In the genomic region with DNA sequence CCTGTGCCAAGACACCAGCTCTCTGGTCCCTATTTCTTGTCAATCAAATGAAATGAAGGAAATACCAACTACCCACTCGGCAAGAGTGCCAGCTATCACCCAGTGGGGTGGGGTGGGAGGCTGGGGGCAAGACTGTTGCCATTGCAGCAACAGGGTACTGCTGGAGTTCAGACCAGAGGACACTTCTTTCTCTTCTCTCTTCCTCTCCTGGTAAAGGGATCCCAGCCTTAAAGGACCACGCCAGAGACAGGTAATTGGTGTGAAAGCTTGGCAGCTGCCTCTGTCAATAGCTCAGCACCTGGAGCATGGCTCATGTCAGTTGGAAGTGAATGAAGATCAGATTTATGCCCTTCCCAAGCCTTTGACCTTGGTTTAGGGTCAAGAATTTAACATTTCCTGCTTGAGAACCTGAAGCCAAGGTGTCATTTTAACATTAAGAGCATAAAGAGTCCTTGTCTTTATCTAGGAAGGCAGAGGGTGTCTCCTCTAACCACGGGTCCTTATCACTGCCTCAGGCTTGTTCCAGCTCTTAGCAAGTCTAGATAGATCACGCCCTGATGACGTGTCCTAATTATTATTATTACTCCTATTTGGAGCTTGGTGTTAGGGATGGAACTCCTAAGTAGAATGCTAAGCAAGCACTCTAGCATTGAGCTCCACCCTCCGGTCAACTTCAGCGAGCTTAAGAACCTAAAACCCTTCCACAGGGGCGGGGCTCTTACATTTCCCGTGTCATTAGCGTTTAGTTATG, we compare ENCODE assay signal across 1 mouse cellular context.
TF ChIP-seq lines count a peak whose summit lies in the region.

No protein-coding gene starts in this region.

TF ChIP-seq in MEL, 35 proteins besides CTCF, POLR2A, EP300 and RAD21 (continued from another document):
- TF ChIP-seq HCFC1 (IDR thresholded peaks at IDR 0.05; ENCODE audit: low read depth, low read length) (0 out of 2 replicates have a peak, but pooled peaks have one; percentile 16), POLR2AphosphoS5 (IDR thresholded peaks at IDR 0.05; ENCODE audit: borderline replicate concordance, low read depth, low read length) (no peak), MAFK (IDR thresholded peaks at IDR 0.05; ENCODE audit: borderline replicate concordance, low read depth, low read length) (peak; percentile 84; the same call in 1 of the 2 replicates), USF1 (IDR thresholded peaks at IDR 0.05; ENCODE audit: low read depth, low read length) (no peak), ZNF384 (IDR thresholded peaks at IDR 0.05; ENCODE audit: low read depth, low read length) (no peak), MAX (IDR thresholded peaks at IDR 0.05; ENCODE audit: low read length) (no peak), TAL1 (IDR thresholded peaks at IDR 0.05; ENCODE audit: low read length) (peak; percentile 99), ZC3H11A (IDR thresholded peaks at IDR 0.05; ENCODE audit: low read depth, low read length) (peak; percentile 46), KAT2A (conservative IDR thresholded peaks at IDR 0.05; ENCODE audit: low read depth, low read length) (no peak; the same call in 1 of the 2 replicates), JUND (IDR thresholded peaks at IDR 0.05; ENCODE audit: low read depth, low read length) (0 out of 2 replicates have a peak, but pooled peaks have one; percentile 65), MEF2A (IDR thresholded peaks at IDR 0.05; ENCODE audit: extremely low read depth, insufficient replicate concordance, low read depth, low read length, poor library complexity, severe bottlenecking) (peak; percentile 67; the same call in 1 of the 2 replicates), GABPA (IDR thresholded peaks at IDR 0.05; ENCODE audit: low read depth, low read length) (no peak), UBTF (IDR thresholded peaks at IDR 0.05; ENCODE audit: borderline replicate concordance, insufficient read depth, low read depth, low read length) (no peak), POLR2AphosphoS2 (IDR thresholded peaks at IDR 0.05; ENCODE audit: low read length) (no peak), ZMIZ1 (IDR thresholded peaks at IDR 0.05; ENCODE audit: low read depth, low read length) (peak; percentile 55; the same call in 1 of the 2 replicates), MXI1 (IDR thresholded peaks at IDR 0.05; ENCODE audit: low read depth, low read length) (0 out of 2 replicates have a peak, but pooled peaks have one; percentile 33), ZKSCAN1 (IDR thresholded peaks at IDR 0.05; ENCODE audit: low read depth, low read length) (no peak), SIN3A (IDR thresholded peaks at IDR 0.05; ENCODE audit: low read length) (peak; percentile 71), RCOR1 (IDR thresholded peaks at IDR 0.05; ENCODE audit: low read depth, low read length) (peak; percentile 92), ETS1 (IDR thresholded peaks at IDR 0.05; ENCODE audit: low read depth, low read length) (peak; percentile 96), GATA1 (IDR thresholded peaks at IDR 0.05; ENCODE audit: low read depth, low read length) (peak; percentile 99), MYC (IDR thresholded peaks at IDR 0.05; ENCODE audit: low read depth, low read length) (no peak), CHD1 (IDR thresholded peaks at IDR 0.05; ENCODE audit: low read depth, low read length) (no peak), NELFE (IDR thresholded peaks at IDR 0.05; ENCODE audit: low read depth, low read length) (peak; percentile 17; the same call in 1 of the 2 replicates), TBP (IDR thresholded peaks at IDR 0.05; ENCODE audit: low read depth, low read length) (0 out of 2 replicates have a peak, but pooled peaks have one; percentile 20), BHLHE40 (IDR thresholded peaks at IDR 0.05; ENCODE audit: borderline replicate concordance, low read depth, low read length) (peak; percentile 77; the same call in 1 of the 2 replicates)
TF ChIP-seq in MEL: peak in this region for 19.
